Mouse (Mus musculus): ENCODE data around the gene Cpvl. TPM values are rescaled to one million over a fixed set of nuclear protein-coding genes. Genes with fewer than 3 reads are reported as not detected.

Cpvl gene
- total and polyA plus RNA-seq, 3 experiments = not detected

DNA sequence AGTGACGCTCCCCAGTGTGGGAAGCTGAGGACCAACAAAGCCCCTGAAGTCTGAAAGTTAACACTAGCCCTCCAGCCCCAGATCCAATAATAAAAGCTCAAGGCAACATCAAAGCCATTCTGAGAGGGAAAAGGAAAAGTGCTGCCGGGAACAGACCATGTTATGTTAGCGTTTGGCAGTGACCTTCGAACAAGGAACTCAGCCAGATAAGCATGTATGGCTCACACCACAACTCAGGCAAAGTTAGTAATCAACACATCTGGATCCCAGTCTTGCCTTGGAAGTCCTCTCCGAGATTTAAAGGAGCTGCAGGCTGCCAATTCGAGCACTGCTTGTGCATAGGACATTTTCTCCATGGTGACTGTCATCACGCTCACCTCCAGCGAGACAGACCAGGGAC, 38.7 kb downstream of the Cpvl start:
- Histone ChIP-seq H3K27ac (ENCODE audit: insufficient read depth, low read depth) (no peak overlapping the region), H3K9ac (ENCODE audit: insufficient read depth, low read depth) (no peak overlapping the region), H3K36me3 (replicated peaks in 1 of 2; ENCODE audit: control insufficient read depth in 1 of 2, insufficient read depth in 1 of 2, low read length in 1 of 2) (no peaks in the 10 kb centered on the region), H3K4me2 (ENCODE audit: insufficient read depth, low read depth, poor library complexity, severe bottlenecking) (no peak overlapping the region), H3K27me3 (replicated peaks) (no peaks in the 10 kb centered on the region), H3K79me2 (replicated peaks; ENCODE audit: control insufficient read depth, extremely low read depth, insufficient read depth, poor library complexity, severe bottlenecking) (no peaks in the 10 kb centered on the region), H3K4me1 (ENCODE audit: control insufficient read depth in 1 of 2, insufficient read depth in 2 of 2) (peaks cover 0 to 18% of the 10 kb centered on the region in 2 experiments; a peak in 2 of 4 replicates), H3K4me3 (replicated peaks in 1 of 3; ENCODE audit: low read depth in 2 of 3, low read length in 2 of 3, poor library complexity in 1 of 3) (no peak overlapping the region), H3K9me3 (replicated peaks; ENCODE audit: low read length) (no peaks in the 10 kb centered on the region)
- dilution Hi-C loops (cut with MboI; ENCODE audit: extremely low pct_ligation_motif_present, extremely low pct_unique_long_range_greater_than_20kb, low sequenced_read_pairs) = no loop called here
- no peak for TF ChIP-seq JUND (conservative IDR thresholded peaks at IDR 0.05; ENCODE audit: low read depth, low read length)
- no peak for TF ChIP-seq SMC3 (IDR thresholded peaks at IDR 0.05; ENCODE audit: low read depth, low read length)
- TF ChIP-seq TBP (conservative IDR thresholded peaks at IDR 0.05; ENCODE audit: low read depth, low read length) = no peak
- TF ChIP-seq ZNF384 (IDR thresholded peaks at IDR 0.05; ENCODE audit: low read depth, low read length) = no peak
- no peak for TF ChIP-seq MXI1 (IDR thresholded peaks at IDR 0.05; ENCODE audit: low read depth, low read length)
- TF ChIP-seq EP300 (IDR thresholded peaks at IDR 0.05; ENCODE audit: low read length) = no peak
- no peak for TF ChIP-seq RAD21 (IDR thresholded peaks at IDR 0.05; ENCODE audit: low read depth, low read length)
- no peak for TF ChIP-seq KAT2A (IDR thresholded peaks at IDR 0.05; ENCODE audit: insufficient replicate concordance, low read length)
- no peak for TF ChIP-seq GABPA (IDR thresholded peaks at IDR 0.05; ENCODE audit: insufficient replicate concordance, low read depth, low read length)
- TF ChIP-seq USF1 (IDR thresholded peaks at IDR 0.05; ENCODE audit: low read depth, low read length) = no peak
- no peak for TF ChIP-seq POLR2AphosphoS2 (IDR thresholded peaks at IDR 0.05; ENCODE audit: low read depth, low read length)
- no peak for TF ChIP-seq UBTF (IDR thresholded peaks at IDR 0.05; ENCODE audit: low read depth, low read length)
- TF ChIP-seq RCOR1 (conservative IDR thresholded peaks at IDR 0.05; ENCODE audit: low read depth, low read length) = no peak
- no peak for TF ChIP-seq MYC (IDR thresholded peaks at IDR 0.05; ENCODE audit: low read depth, low read length)
- TF ChIP-seq CHD1 (IDR thresholded peaks at IDR 0.05; ENCODE audit: low read depth, low read length) = no peak
- in situ Hi-C loops (cut with MboI; ENCODE audit: low pct_ligation_motif_present, low pct_unique_long_range_greater_than_20kb, low sequenced_read_pairs) = no loop called here
- no peak for DNase-seq (ENCODE audit: extremely low read depth)

DNA sequence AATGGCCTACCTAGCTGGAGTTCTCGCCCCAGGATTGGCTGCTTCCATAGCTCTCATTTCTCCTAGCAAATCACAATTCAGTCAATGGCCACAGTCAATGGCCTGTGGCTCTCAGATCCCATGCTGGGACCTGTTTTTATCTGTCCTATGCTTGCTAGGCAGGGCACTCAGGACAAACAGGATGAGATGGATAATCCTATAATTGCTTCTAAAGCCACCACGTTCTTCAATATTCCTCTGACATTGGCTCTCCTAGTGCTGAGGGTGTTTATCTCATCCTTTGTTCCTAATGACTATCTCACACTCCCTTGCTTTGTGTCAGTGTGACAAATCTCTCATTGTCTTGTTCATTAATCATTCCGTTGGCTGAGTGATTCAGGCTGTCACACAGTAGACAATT, 39.5 kb downstream of the Cpvl start:
- no peak overlapping the region for H3K4me2 ChIP-seq (ENCODE audit: insufficient read depth, low read depth, poor library complexity, severe bottlenecking)
- no peaks in the 10 kb centered on the region for H3K9me3 ChIP-seq (replicated peaks; ENCODE audit: low read length)
- H3K27ac ChIP-seq (ENCODE audit: insufficient read depth, low read depth) = no peak overlapping the region
- TF ChIP-seq MYC (IDR thresholded peaks at IDR 0.05; ENCODE audit: low read depth, low read length) (no peak), E2F4 (IDR thresholded peaks at IDR 0.05; ENCODE audit: insufficient replicate concordance, low read depth, low read length) (no peak), IRF4 (IDR thresholded peaks at IDR 0.05; ENCODE audit: low read depth, low read length) (no peak)
- H3K9ac ChIP-seq (ENCODE audit: insufficient read depth, low read depth) = no peak overlapping the region
- no peaks in the 10 kb centered on the region for H3K27me3 ChIP-seq (replicated peaks)
- dilution Hi-C loops (cut with MboI; ENCODE audit: extremely low pct_ligation_motif_present, extremely low pct_unique_long_range_greater_than_20kb, low sequenced_read_pairs) = no loop called here
- in situ Hi-C loops (cut with MboI; ENCODE audit: low pct_ligation_motif_present, low pct_unique_long_range_greater_than_20kb, low sequenced_read_pairs) = no loop called here
- peaks cover 0 to 18% of the 10 kb centered on the region in 2 experiments; a peak in 2 of 4 replicates for H3K4me1 ChIP-seq (ENCODE audit: control insufficient read depth in 1 of 2, insufficient read depth in 2 of 2)
- no peak for DNase-seq (ENCODE audit: extremely low read depth)
- no peaks in the 10 kb centered on the region for H3K79me2 ChIP-seq (replicated peaks; ENCODE audit: control insufficient read depth, extremely low read depth, insufficient read depth, poor library complexity, severe bottlenecking)
- no peaks in the 10 kb centered on the region for H3K36me3 ChIP-seq (replicated peaks in 1 of 2; ENCODE audit: control insufficient read depth in 1 of 2, insufficient read depth in 1 of 2, low read length in 1 of 2)
- no peak overlapping the region for H3K4me3 ChIP-seq (replicated peaks in 1 of 3; ENCODE audit: low read depth in 2 of 3, low read length in 2 of 3, poor library complexity in 1 of 3)

All from CH12.LX (cell line).